Mouse (Mus musculus) bone marrow, adult 2 months (tissue): ENCODE data around the gene Dhx16. TPM values are rescaled to one million over a fixed set of nuclear protein-coding genes. Genes with fewer than 3 reads are reported as not detected.
A peak's percentile ranks its signal among the peaks of the same experiment; 100 is the strongest.

ENCODE experiments used
- H3K27ac ChIP-seq: fragments of 200-500 bp; 2 replicates; pipeline ENCODE4 v1.5.1; 2012; ENCODE audit warnings: low read depth, mild to moderate bottlenecking, control low read depth, inconsistent platforms, low read length; ENCODE audit not compliant: control insufficient read depth, poor library complexity, insufficient read depth
- H3K4me1 ChIP-seq: fragments of 200-500 bp; 2 replicates; pipeline ENCODE4 v1.6.1; 2011; ENCODE audit warnings: low read length; ENCODE audit not compliant: control insufficient read depth, insufficient read depth
- H3K4me3 ChIP-seq: fragments of 200-500 bp; replicated peaks from 2 replicates; pipeline ENCODE3; 2011; ENCODE audit warnings: mild to moderate bottlenecking, low read depth, low read length, control low read depth; ENCODE audit not compliant: control insufficient read depth
- CTCF ChIP-seq: fragments of 200-500 bp; IDR thresholded peaks from 2 replicates; pipeline ENCODE4 v1.5.1; 2011; ENCODE audit warnings: low read length, control low read depth; ENCODE audit not compliant: control insufficient read depth, insufficient read depth
- POLR2A ChIP-seq: fragments of 200-500 bp; IDR thresholded peaks from 2 replicates; pipeline ENCODE4 v1.6.1; 2011; ENCODE audit warnings: low read depth, mild to moderate bottlenecking, control low read depth, low read length, borderline replicate concordance; ENCODE audit not compliant: control insufficient read depth
- WGBS: fragments of 180-500 bp; shearing (Covaris S2); methylation state at CpG from one replicate; pipeline ENCODE4 v1.1.7; 2018; 5-methylcytosine and 5-hydroxymethylcytosine counted together
- polyA plus RNA-seq: library from polyadenylated mRNA; stranded (reverse); fragments of >200 nt; gene quantifications from 2 replicates; pipeline ENCODE4 v1.2.4, GENCODE M21; 2011; ENCODE audit warnings: low replicate concordance; ENCODE audit not compliant: missing spikeins, insufficient read depth, insufficient read length

Gene Dhx16
- polyA plus RNA-seq, 1 experiment = 234 TPM

DNA sequence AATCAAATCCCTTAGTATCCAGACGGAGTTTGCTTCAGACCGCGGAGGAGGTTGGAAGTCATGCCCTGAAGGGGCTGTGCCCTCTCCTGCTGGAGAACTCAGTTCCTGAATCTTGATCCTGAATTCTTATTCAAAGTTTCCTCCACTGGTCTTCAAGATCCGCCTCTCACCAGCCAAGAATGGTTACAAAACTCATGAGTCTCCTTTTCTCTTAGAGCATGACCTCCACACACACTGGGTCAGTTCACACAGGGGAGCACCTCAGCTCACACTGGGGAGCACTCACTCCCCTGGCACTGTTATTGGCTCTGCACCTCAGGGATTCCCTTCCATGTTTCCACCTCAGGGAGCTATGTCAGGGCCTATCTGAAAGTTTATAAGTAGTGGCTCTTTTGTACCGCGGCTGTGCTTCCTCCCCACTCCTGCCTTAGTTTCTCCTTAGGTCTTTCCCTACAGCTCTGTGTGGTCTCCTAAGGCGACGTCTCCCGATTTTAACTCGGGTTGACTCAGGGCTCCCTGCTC is 14.7 kb upstream of the Dhx16 start:
- TF ChIP-seq POLR2A = no peak
- TF ChIP-seq CTCF = no peak
- H3K4me3 ChIP-seq = no peak overlapping the region
- peak overlapping the region; percentile 96; the same call in 1 of the 2 replicates for H3K27ac ChIP-seq
- H3K4me1 ChIP-seq = peaks cover 1% of the 10 kb centered on the region; the same call in 1 of the 2 replicates
- 48% methylated on average over 10 of the region's 10 CpGs for WGBS

DNA sequence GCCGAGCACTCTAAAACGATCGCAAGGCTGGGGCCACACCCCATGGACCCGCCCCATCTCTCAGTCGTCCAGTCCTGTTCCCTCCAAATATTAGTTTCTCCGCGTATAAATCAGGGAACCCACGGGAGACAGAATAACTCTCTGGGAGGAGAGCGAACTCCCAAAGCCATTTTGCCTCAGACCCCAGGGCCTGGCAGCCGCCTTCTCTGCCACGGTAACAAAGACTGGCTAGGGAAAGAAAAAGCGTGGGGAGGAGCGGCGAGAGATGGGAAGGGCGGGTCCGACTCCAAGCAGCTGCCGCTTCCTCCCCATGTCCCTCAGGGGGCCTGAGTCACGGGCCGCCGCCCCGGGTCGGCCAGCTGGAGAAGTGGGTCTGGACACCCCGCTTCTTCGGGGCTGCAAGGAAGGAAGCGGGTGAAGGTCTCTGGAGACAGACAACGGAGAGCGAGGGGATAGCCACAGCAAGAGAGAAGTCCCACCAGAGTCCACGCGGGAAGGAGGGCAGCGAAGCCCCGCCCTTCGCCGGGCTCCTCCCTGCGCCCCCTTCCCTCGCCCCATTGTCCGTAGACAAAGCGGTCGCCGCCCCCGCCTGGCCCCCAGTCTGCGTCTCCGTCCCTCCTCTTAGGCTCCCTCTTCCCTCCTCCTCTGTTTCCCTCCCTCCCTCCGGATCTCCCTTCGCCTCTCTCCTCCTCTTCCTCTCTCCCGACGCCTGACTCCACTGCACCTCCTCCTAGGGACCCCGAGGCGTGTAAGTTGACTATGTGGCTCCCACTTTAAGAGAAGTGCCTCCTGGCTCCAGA is 13.9 kb upstream of the Dhx16 start, which contains the start of gene Ppp1r18:
Ppp1r18 (plus strand) TSS at position 113 of the 800 bp plus-strand sequence.
- under 1% methylated on average over 48 of the region's 48 CpGs for WGBS
- Histone ChIP-seq H3K4me1 (peaks cover 1% of the 10 kb centered on the region; the same call in 1 of the 2 replicates), H3K27ac (peak within 1 kb of the TSS; percentile 96), H3K4me3 (peak within 1 kb of the TSS; percentile 83)
- TF ChIP-seq POLR2A = peak; percentile 29; the same call in 1 of the 2 replicates
- TF ChIP-seq CTCF = no peak

DNA sequence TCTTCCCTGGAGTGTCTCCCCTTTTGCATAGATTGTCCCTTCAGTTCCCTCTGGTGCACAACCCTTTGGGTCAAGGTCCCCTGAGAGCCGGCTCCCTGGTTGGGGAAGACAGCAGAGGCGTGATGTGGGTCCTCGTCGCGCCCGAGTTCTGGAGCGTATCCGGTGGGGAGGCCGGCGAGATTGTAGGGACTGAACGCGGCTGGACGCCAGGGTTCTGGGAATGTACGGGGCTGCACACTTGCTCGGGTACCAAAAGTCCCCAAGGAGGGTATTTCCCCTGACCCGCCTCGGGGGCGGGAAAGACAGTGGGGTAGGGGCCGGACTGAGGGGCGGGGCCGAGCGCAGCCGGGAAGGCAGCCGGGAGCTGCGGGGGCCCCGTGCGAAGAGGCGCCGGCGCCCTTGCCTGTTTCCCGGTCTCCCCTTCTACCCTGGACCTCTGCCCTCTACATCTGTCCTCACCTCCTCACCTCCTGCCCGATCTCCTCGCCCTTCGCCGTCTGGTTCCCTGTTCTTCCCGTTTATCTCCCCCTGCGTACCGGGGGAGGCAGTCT is 13.3 kb upstream of the Dhx16 start:
- WGBS = under 1% methylated on average over 38 of the region's 38 CpGs
- Histone ChIP-seq H3K4me3 (peak overlapping the region; percentile 83), H3K27ac (peak overlapping the region; percentile 96), H3K4me1 (peaks cover 1% of the 10 kb centered on the region; the same call in 1 of the 2 replicates)
- no peak; the same call in 1 of the 2 replicates for TF ChIP-seq POLR2A
- no peak for TF ChIP-seq CTCF

DNA sequence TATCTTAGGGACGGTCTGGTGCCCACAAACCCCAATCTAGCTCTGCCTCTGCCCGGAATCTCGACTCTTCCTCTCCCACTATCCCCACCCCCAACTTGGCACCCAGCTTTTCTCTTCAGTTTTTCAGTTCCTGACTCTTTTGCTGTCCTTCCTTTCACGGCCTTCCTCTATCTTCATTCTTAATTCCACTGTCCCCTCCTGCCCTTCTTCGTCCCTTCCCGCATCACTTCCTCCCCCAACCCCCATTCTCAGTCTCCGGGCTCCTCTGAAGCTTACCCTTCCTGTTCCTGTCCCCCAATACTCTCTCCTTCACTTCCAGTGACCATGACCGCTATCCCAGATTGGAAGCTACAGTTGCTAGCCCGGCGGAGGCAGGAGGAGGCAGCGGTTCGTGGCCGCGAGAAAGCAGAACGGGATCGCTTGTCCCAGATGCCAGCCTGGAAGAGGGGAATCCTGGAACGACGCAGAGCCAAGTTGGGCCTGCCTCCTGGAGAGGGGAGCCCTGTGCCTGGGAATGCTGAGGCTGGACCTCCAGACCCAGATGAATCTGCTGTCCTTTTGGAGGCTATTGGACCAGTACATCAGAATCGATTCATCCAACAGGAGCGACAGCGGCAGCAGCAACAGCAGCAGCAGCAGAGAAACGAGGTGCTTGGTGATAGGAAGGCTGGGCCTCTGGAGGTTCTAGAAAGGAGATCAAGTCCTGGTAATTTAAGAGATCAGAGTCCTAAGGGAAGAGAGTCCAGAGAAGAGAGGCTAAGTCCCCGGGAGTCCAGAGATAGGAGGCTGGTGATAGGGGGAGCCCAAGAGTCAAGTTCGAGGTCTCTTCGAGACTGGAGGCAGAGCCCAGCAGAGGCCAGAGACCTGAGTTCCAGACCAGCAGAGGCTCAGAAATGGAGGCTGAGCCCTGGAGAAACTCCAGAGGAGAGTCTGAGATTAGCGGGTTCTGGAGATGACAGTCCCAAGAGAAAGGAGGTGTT is 12.4 kb upstream of the Dhx16 start:
- peaks cover 1% of the 10 kb centered on the region; the same call in 1 of the 2 replicates for H3K4me1 ChIP-seq
- peak overlapping the region; percentile 96 for H3K27ac ChIP-seq
- 2% methylated on average over 26 of the region's 26 CpGs for WGBS
- TF ChIP-seq POLR2A = no peak
- peak; percentile 51; the same call in 1 of the 2 replicates for TF ChIP-seq CTCF
- H3K4me3 ChIP-seq = peak overlapping the region; percentile 83

DNA sequence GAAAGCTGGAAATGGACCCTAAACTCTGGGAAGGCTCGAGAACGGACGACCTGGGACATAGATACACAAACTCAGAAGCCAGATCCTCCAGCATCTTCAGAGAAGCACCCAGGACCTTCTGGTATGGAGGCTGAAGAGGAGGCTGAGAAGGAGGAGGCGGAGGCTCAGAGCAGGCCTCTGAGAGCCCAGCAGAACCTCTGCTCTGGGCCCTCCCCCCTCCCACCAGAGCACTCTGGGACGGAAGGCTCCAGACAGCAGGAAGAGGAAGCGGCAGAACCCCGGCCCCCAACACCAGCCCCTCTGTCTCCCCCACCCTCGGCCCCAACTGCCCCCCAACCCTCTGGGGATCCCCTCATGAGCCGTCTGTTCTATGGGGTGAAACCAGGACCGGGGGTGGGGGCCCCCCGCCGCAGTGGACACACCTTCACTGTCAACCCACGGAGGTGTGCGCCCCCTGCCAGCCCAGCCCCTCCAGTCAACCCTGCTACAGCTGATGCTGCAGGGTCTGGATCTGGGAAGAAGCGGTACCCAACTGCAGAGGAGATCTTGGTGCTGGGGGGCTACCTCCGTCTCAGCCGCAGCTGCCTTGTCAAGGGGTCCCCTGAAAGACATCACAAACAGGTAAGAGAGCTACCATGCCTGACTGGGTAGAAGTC is 11.3 kb upstream of the Dhx16 start:
- Histone ChIP-seq H3K27ac (peak overlapping the region; percentile 96), H3K4me1 (peaks cover 3% of the 10 kb centered on the region; the same call in 1 of the 2 replicates), H3K4me3 (peak overlapping the region; percentile 83)
- 3% methylated on average over 17 of the region's 17 CpGs for WGBS
- TF ChIP-seq POLR2A (peak; percentile 33; the same call in 1 of the 2 replicates), CTCF (no peak)

DNA sequence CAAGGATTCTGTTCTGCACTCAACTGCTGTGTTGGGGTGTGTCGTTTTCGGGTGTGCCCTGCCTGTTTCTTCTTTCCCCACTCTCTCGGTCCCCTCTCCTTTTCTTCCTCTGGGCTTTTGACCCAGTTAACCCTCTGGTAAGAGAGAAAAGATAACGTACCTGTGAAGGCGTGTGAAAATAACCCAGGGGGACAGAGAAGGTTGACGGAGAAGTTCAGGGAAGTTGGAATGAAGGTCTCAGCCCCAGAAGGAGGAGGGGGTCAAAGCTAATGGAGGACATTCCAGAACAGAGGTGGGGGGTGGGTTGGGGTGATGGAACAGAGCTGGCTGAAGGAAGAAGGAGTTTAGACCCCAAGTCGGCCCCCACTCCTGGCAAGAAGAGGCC is 10.7 kb upstream of the Dhx16 start:
- Histone ChIP-seq H3K4me1 (peaks cover 5% of the 10 kb centered on the region), H3K27ac (peak overlapping the region; percentile 96), H3K4me3 (peak overlapping the region; percentile 83)
- TF ChIP-seq POLR2A (no peak), CTCF (no peak)
- WGBS = under 1% methylated on average over 7 of the region's 7 CpGs

DNA sequence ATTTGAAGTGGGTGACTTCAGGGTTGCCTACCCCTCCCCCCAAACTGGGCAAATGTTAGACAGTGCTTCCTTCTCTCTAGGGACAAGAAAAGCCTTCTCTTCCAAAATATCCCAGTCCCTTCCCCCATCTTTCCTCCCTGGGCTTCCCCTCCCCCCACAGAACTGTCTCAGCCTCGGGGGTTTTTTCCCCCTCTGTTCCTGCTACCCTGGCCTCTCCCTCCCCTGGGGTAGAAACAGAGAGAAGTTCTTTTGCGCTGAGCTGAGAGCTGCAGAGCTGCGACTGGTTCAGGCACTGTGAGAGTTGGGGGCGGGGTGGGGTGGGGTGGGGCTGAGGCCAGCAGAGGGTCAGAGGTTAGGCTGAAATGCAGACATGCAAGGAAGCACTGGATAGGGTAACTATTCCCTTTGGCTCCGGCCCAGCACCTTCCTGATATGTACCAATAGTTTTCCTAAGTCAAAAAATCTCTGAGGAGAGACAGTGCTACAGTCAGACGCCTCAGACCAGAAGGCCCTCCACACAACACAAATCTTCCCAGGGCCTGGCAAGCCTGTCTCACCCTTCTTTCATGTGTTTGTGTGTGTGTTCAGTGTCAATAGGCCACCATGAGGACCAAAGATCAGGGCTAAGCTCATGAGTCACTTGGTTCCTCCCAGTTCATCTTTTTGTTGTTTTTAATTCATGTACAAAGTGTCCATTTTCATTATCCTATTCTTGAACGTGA is 10.1 kb upstream of the Dhx16 start:
- Histone ChIP-seq H3K4me1 (peaks cover 5% of the 10 kb centered on the region), H3K4me3 (peak overlapping the region; percentile 83), H3K27ac (peak overlapping the region; percentile 96)
- under 1% methylated on average over 7 of the region's 7 CpGs for WGBS
- TF ChIP-seq CTCF = no peak
- no peak for TF ChIP-seq POLR2A
